Mouse (Mus musculus): Measurements from ENCODE around the gene Gmppa. TPM values are rescaled to one million over a fixed set of nuclear protein-coding genes. Genes with fewer than 3 reads are reported as not detected.

The Gmppa gene
- 31.5 and 33.7 TPM in 2 replicates for total RNA-seq (2023)

GRCm38 (mm10) chr1:75435475-75436328 is at the start of gene Gmppa:
Gmppa (plus strand) TSS chr1:75435930.

GRCm38 (mm10) chr1:75450314-75451005 is 14.7 kb downstream of the Gmppa start, which contains the start of gene Asic4:
Asic4 (plus strand) TSS chr1:75450436.

GRCm38 (mm10) chr1:75478916-75479634 is 43.3 kb downstream of the Gmppa start, which contains the start of the genes Chpf and Tmem198:
Chpf (minus strand) TSS chr1:75479307.
Tmem198 (plus strand) TSS chr1:75479532.

Other genes with a start within 250 kb of the Gmppa start
- gene Ankzf1, start 243.8 kb upstream of the Gmppa start, total RNA-seq (2023) = 13.6 and 14.8 TPM in 2 replicates
- 83.0 and 94.0 TPM in 2 replicates for gene Atg9a, start 243.7 kb upstream of the Gmppa start, total RNA-seq (2023)
- gene Glb1l, start 225.1 kb upstream of the Gmppa start, total RNA-seq (2023) = 15.8 and 23.2 TPM in 2 replicates
- 115 and 135 TPM in 2 replicates for gene Stk16, start 225.1 kb upstream of the Gmppa start, total RNA-seq (2023)
- gene Tuba4a, start 216.1 kb upstream of the Gmppa start, total RNA-seq (2023) = 402 and 434 TPM in 2 replicates
- gene A630095N17Rik, start 203.8 kb upstream of the Gmppa start, total RNA-seq (2023) = not detected in 2 replicates
- gene Dnajb2, start 199.5 kb upstream of the Gmppa start, total RNA-seq (2023) = 8.1 and 8.6 TPM in 2 replicates
- gene Ptprn, start 171.4 kb upstream of the Gmppa start, total RNA-seq (2023) = not detected in 2 replicates
- gene Resp18, start 157.5 kb upstream of the Gmppa start, total RNA-seq (2023) = not detected in 2 replicates
- 22.2 and 23.2 TPM in 2 replicates for gene Dnpep, start 117.9 kb upstream of the Gmppa start, total RNA-seq (2023)
- not detected in 2 replicates for gene Des, start 75.6 kb upstream of the Gmppa start, total RNA-seq (2023)
- 0.54 TPM in 1 of 2 replicates, not detected in the other for gene Speg, start 60.6 kb upstream of the Gmppa start, total RNA-seq (2023)
- not detected in 2 replicates for gene Asic4, start 14.5 kb downstream of the Gmppa start, total RNA-seq (2023)
- gene Chpf, start 43.4 kb downstream of the Gmppa start, total RNA-seq (2023) = 0.43 and 1.5 TPM in 2 replicates
- gene Tmem198, start 43.6 kb downstream of the Gmppa start, total RNA-seq (2023) = not detected in 2 replicates
- gene Obsl1, start 70.5 kb downstream of the Gmppa start, total RNA-seq (2023) = not detected in 2 replicates
- not detected in 2 replicates for gene Inha, start 71.1 kb downstream of the Gmppa start, total RNA-seq (2023)
- gene Stk11ip, start 85.6 kb downstream of the Gmppa start, total RNA-seq (2023) = 76.1 and 103 TPM in 2 replicates
- gene Slc4a3, start 110.3 kb downstream of the Gmppa start, total RNA-seq (2023) = 0.38 TPM in 1 of 2 replicates, not detected in the other